Mouse (Mus musculus) c-Kit-positive CD71-negative TER-119-negative erythroid progenitor cells, embryonic 14.5 days (primary cell): Measurements from ENCODE around the gene Pmvk.

Experiments used
- DNase-seq: peaks from one replicate; pipeline ENCODE4 v3.0.0-alpha.2; 2013; ENCODE audit warnings: low read depth

Gene Pmvk

GRCm38 (mm10) chr3:89454401-89455177 lies at the start of gene Pmvk:
Pmvk (plus strand) TSS chr3:89454541.
- no peak for DNase-seq

- DNase-seq = no peak
Observed at GRCm38 (mm10) chr3:89406887-89407286, 47.5 kb upstream of the Pmvk start.

GRCm38 (mm10) chr3:89408448-89408847 lies 45.9 kb upstream of the Pmvk start:
- DNase-seq = no peak

- DNase-seq = no peak
Observed at GRCm38 (mm10) chr3:89409701-89410100, 44.6 kb upstream of the Pmvk start.

- DNase-seq = no peak
Observed at GRCm38 (mm10) chr3:89410864-89411263, 43.5 kb upstream of the Pmvk start.

- DNase-seq = peak; percentile 100
Observed at GRCm38 (mm10) chr3:89411490-89412393, 42.6 kb upstream of the Pmvk start, which contains the start of gene Flad1. Flad1 (minus strand) TSS chr3:89411870.

GRCm38 (mm10) chr3:89416158-89416557 lies 38.2 kb upstream of the Pmvk start:
- DNase-seq = no peak

GRCm38 (mm10) chr3:89417131-89417530 lies 37.2 kb upstream of the Pmvk start:
- no peak for DNase-seq

- DNase-seq = no peak
Observed at GRCm38 (mm10) chr3:89417840-89418169, 36.5 kb upstream of the Pmvk start.

- peak; percentile 93 for DNase-seq
Observed at GRCm38 (mm10) chr3:89418170-89418860, 36.0 kb upstream of the Pmvk start, which contains the start of the genes Cks1b and Shc1. Cks1b (minus strand) TSS chr3:89418383. Shc1 (plus strand) TSS chr3:89418443.

- DNase-seq = no peak
Observed at GRCm38 (mm10) chr3:89418861-89419250, 35.5 kb upstream of the Pmvk start.

- DNase-seq = no peak
Observed at GRCm38 (mm10) chr3:89419571-89419970, 34.8 kb upstream of the Pmvk start.

- DNase-seq = no peak
Observed at GRCm38 (mm10) chr3:89419981-89420380, 34.4 kb upstream of the Pmvk start.

- DNase-seq = no peak
Observed at GRCm38 (mm10) chr3:89420421-89420820, 33.9 kb upstream of the Pmvk start.

- DNase-seq = no peak
Observed at GRCm38 (mm10) chr3:89421002-89421774, 33.2 kb upstream of the Pmvk start.

GRCm38 (mm10) chr3:89421810-89422473 lies 32.4 kb upstream of the Pmvk start:
- DNase-seq = no peak

GRCm38 (mm10) chr3:89422556-89423205 lies 31.7 kb upstream of the Pmvk start:
- DNase-seq = no peak

- DNase-seq = no peak
Observed at GRCm38 (mm10) chr3:89424416-89425140, 29.8 kb upstream of the Pmvk start.

- DNase-seq = no peak
Observed at GRCm38 (mm10) chr3:89425141-89425525, 29.2 kb upstream of the Pmvk start.

GRCm38 (mm10) chr3:89425876-89426275 lies 28.5 kb upstream of the Pmvk start:
- DNase-seq = no peak
